Mouse (Mus musculus): ENCODE measurements around the gene Muc3. TPM values are rescaled to one million over a fixed set of nuclear protein-coding genes. Genes with fewer than 3 reads are reported as not detected.

Gene Muc3
- polyA plus RNA-seq, 1 experiment from 2014 or later = 0.68 TPM

DNA sequence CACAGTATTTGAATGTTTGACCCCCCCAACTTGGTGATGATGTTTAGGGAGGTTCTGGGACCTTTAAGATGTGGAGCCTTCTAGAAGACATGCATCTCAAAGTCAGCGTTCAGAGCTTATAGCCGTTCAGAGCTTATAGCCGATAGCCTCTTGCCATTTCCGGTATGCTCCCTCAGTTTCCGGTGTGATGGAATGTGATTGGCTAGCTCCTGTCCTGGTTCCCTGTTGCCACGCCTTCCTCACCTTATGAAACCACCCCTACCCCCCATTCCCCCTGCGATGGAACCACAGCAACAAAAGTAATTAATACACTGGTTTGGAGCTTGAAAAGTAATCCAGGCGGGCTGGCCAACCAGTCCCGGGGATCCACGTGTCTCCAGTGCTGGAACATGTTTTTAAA lies 10.1 kb downstream of the Muc3 start:
- TF ChIP-seq EP300 (optimal IDR thresholded peaks at IDR 0.05) (no peak), CTCF (IDR thresholded peaks at IDR 0.05; ENCODE audit: low read depth) (no peak)
- Histone ChIP-seq H3K27ac (replicated peaks) (no peak overlapping the region), H3K27me3 (ENCODE audit: control insufficient read depth, insufficient read depth, low read length) (no peaks in the 10 kb centered on the region), H3K4me2 (replicated peaks; ENCODE audit: low read depth) (no peak overlapping the region), H3K36me3 (ENCODE audit: control insufficient read depth, insufficient read depth, low read length) (no peaks in the 10 kb centered on the region), H3K9me3 (ENCODE audit: control insufficient read depth, low read length) (no peaks in the 10 kb centered on the region), H3K4me1 (replicated peaks; ENCODE audit: control insufficient read depth, insufficient read depth) (no peaks in the 10 kb centered on the region), H3K9ac (ENCODE audit: low read length) (no peak overlapping the region), H3K4me3 (ENCODE audit: low read depth, low read length) (no peak overlapping the region)
- no peak for DNase-seq (ENCODE audit: low spot score)
- WGBS = 83% methylated on average over 10 of the region's 10 CpGs
- ATAC-seq (ENCODE audit: low FRiP score, low TSS enrichment) = no peak

DNA sequence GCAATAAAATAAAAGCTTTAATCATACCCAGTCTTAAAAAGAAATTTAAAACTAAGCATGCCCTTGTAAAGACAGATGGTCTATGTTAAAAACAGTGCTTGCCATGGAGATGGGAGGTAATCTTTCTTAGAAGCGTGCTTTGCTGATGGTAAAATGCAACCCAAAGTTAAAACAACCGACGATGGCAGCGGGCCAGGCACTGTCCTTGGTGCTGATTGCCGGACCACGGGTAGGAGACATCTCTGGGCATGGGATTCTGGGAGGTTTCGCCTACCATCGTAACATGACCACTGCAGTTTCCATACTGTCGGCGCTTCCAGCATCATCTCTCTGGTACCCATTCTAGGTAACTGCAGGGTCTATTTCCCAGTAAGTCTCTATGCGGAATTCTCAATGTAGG lies 14.2 kb downstream of the Muc3 start:
- no peak overlapping the region for H3K4me2 ChIP-seq (replicated peaks; ENCODE audit: low read depth)
- H3K9ac ChIP-seq (ENCODE audit: low read length) = no peak overlapping the region
- peak; percentile 44 for DNase-seq (ENCODE audit: low spot score)
- H3K9me3 ChIP-seq (ENCODE audit: control insufficient read depth, low read length) = no peaks in the 10 kb centered on the region
- H3K4me3 ChIP-seq (ENCODE audit: low read depth, low read length) = no peak overlapping the region
- no peak overlapping the region for H3K27ac ChIP-seq (replicated peaks)
- H3K27me3 ChIP-seq (ENCODE audit: control insufficient read depth, insufficient read depth, low read length) = no peaks in the 10 kb centered on the region
- no peak for ATAC-seq (ENCODE audit: low FRiP score, low TSS enrichment)
- H3K36me3 ChIP-seq (ENCODE audit: control insufficient read depth, insufficient read depth, low read length) = no peaks in the 10 kb centered on the region
- 25% methylated on average over 11 of the region's 11 CpGs for WGBS
- H3K4me1 ChIP-seq (replicated peaks; ENCODE audit: control insufficient read depth, insufficient read depth) = no peaks in the 10 kb centered on the region
- TF ChIP-seq EP300 (optimal IDR thresholded peaks at IDR 0.05) (no peak), CTCF (IDR thresholded peaks at IDR 0.05; ENCODE audit: low read depth) (no peak)

DNA sequence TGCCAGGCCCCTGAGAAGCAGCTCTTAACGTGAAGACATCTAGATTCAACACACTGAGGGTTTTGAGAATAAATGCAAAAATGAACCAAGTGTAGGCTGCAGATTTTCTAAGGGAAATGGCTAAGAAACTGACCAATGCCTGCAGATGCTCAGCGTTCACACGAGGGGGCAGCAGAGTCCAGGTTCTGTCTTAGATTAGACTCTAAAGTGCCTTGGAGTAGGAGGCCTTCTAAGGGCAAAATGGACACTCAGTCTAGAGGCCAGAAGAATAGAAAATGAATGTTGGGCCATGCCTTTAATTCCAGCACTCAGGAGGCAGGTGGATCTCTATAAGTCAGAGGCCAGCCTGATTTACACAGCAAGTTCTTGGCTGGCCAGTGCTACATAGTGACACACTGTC lies 17.6 kb downstream of the Muc3 start:
- Histone ChIP-seq H3K4me1 (replicated peaks; ENCODE audit: control insufficient read depth, insufficient read depth) (no peaks in the 10 kb centered on the region), H3K9ac (ENCODE audit: low read length) (no peak overlapping the region), H3K4me3 (ENCODE audit: low read depth, low read length) (no peak overlapping the region), H3K9me3 (ENCODE audit: control insufficient read depth, low read length) (no peaks in the 10 kb centered on the region), H3K27me3 (ENCODE audit: control insufficient read depth, insufficient read depth, low read length) (no peaks in the 10 kb centered on the region), H3K36me3 (ENCODE audit: control insufficient read depth, insufficient read depth, low read length) (no peaks in the 10 kb centered on the region), H3K27ac (replicated peaks) (no peak overlapping the region), H3K4me2 (replicated peaks; ENCODE audit: low read depth) (no peak overlapping the region)
- DNase-seq (ENCODE audit: low spot score) (peak; percentile 73), ATAC-seq (ENCODE audit: low FRiP score, low TSS enrichment) (peak; percentile 44; the same call in 1 of the 2 replicates)
- 0% methylated on average over 3 of the region's 3 CpGs for WGBS
- TF ChIP-seq CTCF (IDR thresholded peaks at IDR 0.05; ENCODE audit: low read depth) = peak; percentile 94
- TF ChIP-seq EP300 (optimal IDR thresholded peaks at IDR 0.05) = no peak

DNA sequence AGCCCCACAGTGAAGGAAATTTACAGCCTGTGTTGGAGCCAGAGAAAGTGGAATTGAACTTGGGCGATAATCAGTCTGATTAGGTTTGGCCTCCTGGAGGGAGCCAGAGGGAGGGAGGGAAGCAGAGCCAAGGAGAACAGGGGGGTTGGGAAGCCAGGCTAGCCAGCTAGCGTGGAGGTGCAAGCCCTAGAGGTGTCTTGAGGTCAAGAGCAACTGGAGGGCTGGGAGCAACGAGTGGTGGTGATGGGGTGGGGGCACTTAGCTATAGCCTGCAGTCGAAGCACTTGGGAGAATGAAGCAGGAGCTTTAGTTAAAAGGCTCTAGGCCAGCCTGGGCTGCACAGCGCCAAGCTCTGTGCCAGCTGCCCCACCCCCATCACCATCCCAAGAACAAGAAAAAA lies 19.8 kb downstream of the Muc3 start:
- no peak overlapping the region for H3K4me3 ChIP-seq (ENCODE audit: low read depth, low read length)
- WGBS = 25% methylated on average over 5 of the region's 5 CpGs
- no peak overlapping the region for H3K27ac ChIP-seq (replicated peaks)
- no peak overlapping the region for H3K9ac ChIP-seq (ENCODE audit: low read length)
- no peak overlapping the region for H3K4me2 ChIP-seq (replicated peaks; ENCODE audit: low read depth)
- ATAC-seq (ENCODE audit: low FRiP score, low TSS enrichment) = no peak
- DNase-seq (ENCODE audit: low spot score) = no peak
- H3K36me3 ChIP-seq (ENCODE audit: control insufficient read depth, insufficient read depth, low read length) = no peaks in the 10 kb centered on the region
- H3K4me1 ChIP-seq (replicated peaks; ENCODE audit: control insufficient read depth, insufficient read depth) = no peaks in the 10 kb centered on the region
- no peaks in the 10 kb centered on the region for H3K27me3 ChIP-seq (ENCODE audit: control insufficient read depth, insufficient read depth, low read length)
- TF ChIP-seq EP300 (optimal IDR thresholded peaks at IDR 0.05) (no peak), CTCF (IDR thresholded peaks at IDR 0.05; ENCODE audit: low read depth) (no peak)
- H3K9me3 ChIP-seq (ENCODE audit: control insufficient read depth, low read length) = no peaks in the 10 kb centered on the region

DNA sequence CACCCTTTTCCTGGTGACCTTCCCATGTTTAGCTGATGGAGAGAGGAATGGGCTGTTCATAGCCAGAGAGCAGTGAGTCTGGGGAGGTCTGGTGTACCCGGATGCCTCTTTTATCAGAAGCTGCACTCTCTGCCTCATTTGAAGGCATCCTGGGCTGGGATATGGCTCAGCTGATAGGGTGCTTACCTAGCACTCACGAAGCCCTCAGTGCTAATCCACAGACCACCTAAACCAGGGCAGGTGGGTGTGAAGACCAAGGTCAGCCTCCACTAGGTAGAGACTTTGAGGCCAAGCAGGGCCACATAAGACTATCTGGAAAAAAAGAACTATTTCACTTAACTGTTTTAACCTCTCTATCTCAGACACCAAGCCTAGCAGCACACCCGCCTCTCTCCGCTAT lies 25.6 kb downstream of the Muc3 start:
- Histone ChIP-seq H3K9ac (ENCODE audit: low read length) (no peak overlapping the region), H3K4me3 (ENCODE audit: low read depth, low read length) (no peak overlapping the region), H3K36me3 (ENCODE audit: control insufficient read depth, insufficient read depth, low read length) (no peaks in the 10 kb centered on the region), H3K27ac (replicated peaks) (no peak overlapping the region), H3K4me1 (replicated peaks; ENCODE audit: control insufficient read depth, insufficient read depth) (peaks cover 2% of the 10 kb centered on the region; the same call in 1 of the 2 replicates), H3K27me3 (ENCODE audit: control insufficient read depth, insufficient read depth, low read length) (no peaks in the 10 kb centered on the region), H3K9me3 (ENCODE audit: control insufficient read depth, low read length) (no peaks in the 10 kb centered on the region), H3K4me2 (replicated peaks; ENCODE audit: low read depth) (no peak overlapping the region)
- no peak for TF ChIP-seq EP300 (optimal IDR thresholded peaks at IDR 0.05)
- ATAC-seq (ENCODE audit: low FRiP score, low TSS enrichment) (no peak), DNase-seq (ENCODE audit: low spot score) (no peak)
- WGBS = 71% methylated on average over 4 of the region's 4 CpGs

DNA sequence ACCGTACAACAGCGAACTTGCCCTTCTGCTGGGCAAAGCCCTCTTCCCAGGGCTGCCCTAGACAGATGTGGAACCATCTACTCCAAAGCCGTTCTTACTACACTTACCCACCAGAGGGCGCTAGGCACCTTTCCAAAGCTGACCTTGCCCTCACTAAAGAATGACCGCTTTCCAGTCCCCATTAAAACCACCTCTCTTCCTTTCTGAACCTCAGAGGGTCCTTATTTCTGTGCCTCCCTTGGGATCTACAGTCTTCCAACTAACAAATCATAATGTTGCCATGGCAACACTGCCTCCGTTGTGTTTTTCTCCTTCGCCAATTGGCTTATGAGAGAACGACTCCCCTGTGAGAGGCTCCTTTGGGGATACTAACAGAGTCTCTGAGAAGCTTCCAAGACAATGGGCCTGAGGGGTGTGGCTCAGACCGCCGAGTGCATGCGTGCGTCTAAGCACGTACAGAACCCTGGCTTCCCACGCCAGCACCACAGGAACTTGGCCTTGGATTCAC lies 26.4 kb downstream of the Muc3 start:
- Histone ChIP-seq H3K4me2 (replicated peaks; ENCODE audit: low read depth) (0 out of 2 replicates have a peak overlapping the region, but pooled peaks have one; percentile 17), H3K27me3 (ENCODE audit: control insufficient read depth, insufficient read depth, low read length) (no peaks in the 10 kb centered on the region), H3K9me3 (ENCODE audit: control insufficient read depth, low read length) (no peaks in the 10 kb centered on the region), H3K9ac (ENCODE audit: low read length) (no peak overlapping the region), H3K4me3 (ENCODE audit: low read depth, low read length) (no peak overlapping the region), H3K4me1 (replicated peaks; ENCODE audit: control insufficient read depth, insufficient read depth) (peaks cover 2% of the 10 kb centered on the region; the same call in 1 of the 2 replicates), H3K27ac (replicated peaks) (no peak overlapping the region), H3K36me3 (ENCODE audit: control insufficient read depth, insufficient read depth, low read length) (no peaks in the 10 kb centered on the region)
- peak; percentile 92 for TF ChIP-seq CTCF (IDR thresholded peaks at IDR 0.05; ENCODE audit: low read depth)
- no peak for TF ChIP-seq EP300 (optimal IDR thresholded peaks at IDR 0.05)
- ATAC-seq (ENCODE audit: low FRiP score, low TSS enrichment) = peak; percentile 67
- peak; percentile 73 for DNase-seq (ENCODE audit: low spot score)
- WGBS = 6% methylated on average over 14 of the region's 14 CpGs

Data from stomach, postnatal 0 days (tissue).